Mouse (Mus musculus) MEL (cell line): ENCODE data around the gene Macrod2. TPM values are rescaled to one million over a fixed set of nuclear protein-coding genes. Genes with fewer than 3 reads are reported as not detected.

Source experiments
- DNase-seq: peaks from one replicate; pipeline ENCODE4 v3.0.0; 2011; ENCODE audit warnings: low read depth, low spot score
- H3K27ac ChIP-seq: 2 replicates; pipeline ENCODE4 v1.5.1; 2012; ENCODE audit warnings: low read depth, mild to moderate bottlenecking, control low read depth, low read length, moderate library complexity; ENCODE audit not compliant: control insufficient read depth
- H3K27me3 ChIP-seq, 2 experiments: fragments of 150-350 bp in 1 of 2; sonication (generic) in 1 of 2; 2 replicates each; pipeline ENCODE4 v1.6.1; 2012; ENCODE audit warnings: low read length in 2 of 2, mild to moderate bottlenecking in 2 of 2, improper control_type of control experiment in 1 of 2, moderate library complexity in 1 of 2; ENCODE audit not compliant: insufficient read depth in 2 of 2, control insufficient read depth in 1 of 2
- H3K36me3 ChIP-seq, 2 experiments: 2 replicates each; pipeline ENCODE4 v1.6.1; 2012 to 2014; ENCODE audit warnings: low read length in 2 of 2, improper control_type of control experiment in 1 of 2, inconsistent platforms in 1 of 2, mild to moderate bottlenecking in 1 of 2; ENCODE audit not compliant: insufficient read depth in 2 of 2, control insufficient read depth in 1 of 2
- H3K4me1 ChIP-seq, 2 experiments: fragments of 150-350 bp in 1 of 2; sonication (generic) in 1 of 2; 2 replicates each; pipeline ENCODE4 v1.6.1; 2012; ENCODE audit warnings: low read length in 2 of 2, improper control_type of control experiment in 1 of 2, mild to moderate bottlenecking in 1 of 2; ENCODE audit not compliant: insufficient read depth in 2 of 2, control insufficient read depth in 1 of 2
- H3K4me3 ChIP-seq, 2 experiments: fragments of 150-350 bp in 1 of 2; sonication (generic) in 1 of 2; 2 replicates each; pipeline ENCODE4 v1.5.1; 2012; ENCODE audit warnings: low read depth in 2 of 2, low read length in 2 of 2, mild to moderate bottlenecking in 2 of 2, moderate library complexity in 2 of 2, control low read depth in 1 of 2, improper control_type of control experiment in 1 of 2; ENCODE audit not compliant: control insufficient read depth in 1 of 2, insufficient read depth in 1 of 2
- H3K79me2 ChIP-seq: 2 replicates; pipeline ENCODE4 v1.6.1; 2012; ENCODE audit warnings: mild to moderate bottlenecking, low read length, moderate library complexity; ENCODE audit not compliant: control insufficient read depth, poor library complexity, insufficient read depth
- H3K9ac ChIP-seq: 2 replicates; pipeline ENCODE4 v1.6.1; 2012; ENCODE audit warnings: low read depth, mild to moderate bottlenecking, control low read depth, low read length, moderate library complexity; ENCODE audit not compliant: control insufficient read depth, poor library complexity, severe bottlenecking
- H3K9me3 ChIP-seq: fragments of 150-350 bp; sonication (generic); replicated peaks from 2 replicates; pipeline ENCODE4 v1.6.1; 2012; ENCODE audit warnings: mild to moderate bottlenecking, low read length, improper control_type of control experiment, moderate library complexity; ENCODE audit not compliant: insufficient read depth
- CHD2 ChIP-seq: IDR thresholded peaks from 2 replicates; pipeline ENCODE4 v1.6.1; 2011; ENCODE audit warnings: low read length, improper control_type of control experiment
- ELF1 ChIP-seq: IDR thresholded peaks from 2 replicates; pipeline ENCODE4 v1.6.1; 2014; ENCODE audit warnings: low read depth, mild to moderate bottlenecking, inconsistent platforms, low read length, improper control_type of control experiment, moderate library complexity
- EP300 ChIP-seq, 2 experiments: IDR thresholded peaks; 2 replicates each; pipeline ENCODE4 v1.6.1; 2011; ENCODE audit warnings: improper control_type of control experiment in 2 of 2, low read length in 2 of 2, low read depth in 1 of 2, mild to moderate bottlenecking in 1 of 2
- ETS1 ChIP-seq: IDR thresholded peaks from 2 replicates; pipeline ENCODE4 v1.6.1; 2012; ENCODE audit warnings: low read depth, mild to moderate bottlenecking, inconsistent platforms, low read length, improper control_type of control experiment, moderate library complexity
- GABPA ChIP-seq: IDR thresholded peaks from 2 replicates; pipeline ENCODE4 v1.6.1; 2012; ENCODE audit warnings: low read depth, mild to moderate bottlenecking, inconsistent platforms, low read length, improper control_type of control experiment, moderate library complexity
- MAZ ChIP-seq: IDR thresholded peaks from 2 replicates; pipeline ENCODE4 v1.6.1; 2012; ENCODE audit warnings: low read depth, mild to moderate bottlenecking, inconsistent platforms, low read length, improper control_type of control experiment
- MEF2A ChIP-seq: IDR thresholded peaks from 2 replicates; pipeline ENCODE4 v1.6.1; 2014; ENCODE audit warnings: low read depth, mild to moderate bottlenecking, inconsistent platforms, low read length, improper control_type of control experiment; ENCODE audit not compliant: poor library complexity, insufficient replicate concordance, severe bottlenecking; ENCODE audit errors: extremely low read depth
- MYB ChIP-seq: IDR thresholded peaks from 2 replicates; pipeline ENCODE4 v1.6.1; 2011; ENCODE audit warnings: mild to moderate bottlenecking, low read depth, low read length, improper control_type of control experiment
- NELFE ChIP-seq: IDR thresholded peaks from 2 replicates; pipeline ENCODE4 v1.6.1; 2011; ENCODE audit warnings: low read depth, low read length, improper control_type of control experiment
- NRF1 ChIP-seq: IDR thresholded peaks from 2 replicates; pipeline ENCODE4 v1.6.1; 2014; ENCODE audit warnings: low read depth, mild to moderate bottlenecking, inconsistent platforms, low read length, improper control_type of control experiment, moderate library complexity; ENCODE audit not compliant: poor library complexity, insufficient read depth, severe bottlenecking
- POLR2AphosphoS5 ChIP-seq: IDR thresholded peaks from 2 replicates; pipeline ENCODE4 v1.6.1; 2012; ENCODE audit warnings: low read depth, borderline replicate concordance, mild to moderate bottlenecking, inconsistent platforms, low read length, moderate library complexity, mixed read lengths
- SMC3 ChIP-seq: IDR thresholded peaks from 2 replicates; pipeline ENCODE4 v1.6.1; 2011; ENCODE audit warnings: low read depth, low read length, improper control_type of control experiment
- TCF12 ChIP-seq: IDR thresholded peaks from 2 replicates; pipeline ENCODE4 v1.6.1; 2014; ENCODE audit warnings: low read depth, mild to moderate bottlenecking, inconsistent platforms, low read length, improper control_type of control experiment, moderate library complexity
- UBTF ChIP-seq: IDR thresholded peaks from 2 replicates; pipeline ENCODE4 v1.6.1; 2012; ENCODE audit warnings: low read depth, mild to moderate bottlenecking, inconsistent platforms, low read length, improper control_type of control experiment, moderate library complexity, borderline replicate concordance; ENCODE audit not compliant: insufficient read depth
- USF2 ChIP-seq, 2 experiments: IDR thresholded peaks; 2 replicates each; pipeline ENCODE4 v1.6.1; 2011 to 2012; ENCODE audit warnings: improper control_type of control experiment in 2 of 2, low read length in 2 of 2, borderline replicate concordance in 1 of 2, inconsistent platforms in 1 of 2, low read depth in 1 of 2, mild to moderate bottlenecking in 1 of 2; ENCODE audit not compliant: insufficient read depth in 1 of 2
- ZC3H11A ChIP-seq: IDR thresholded peaks from 2 replicates; pipeline ENCODE4 v1.6.1; 2012; ENCODE audit warnings: low read depth, mild to moderate bottlenecking, inconsistent platforms, low read length, improper control_type of control experiment
- ZMIZ1 ChIP-seq: IDR thresholded peaks from 2 replicates; pipeline ENCODE4 v1.6.1; 2012; ENCODE audit warnings: low read depth, mild to moderate bottlenecking, inconsistent platforms, low read length, improper control_type of control experiment, moderate library complexity
- ZNF384 ChIP-seq: IDR thresholded peaks from 2 replicates; pipeline ENCODE4 v1.6.1; 2012; ENCODE audit warnings: low read depth, mild to moderate bottlenecking, inconsistent platforms, low read length, improper control_type of control experiment
- polyA plus RNA-seq, 2 experiments: library from polyadenylated mRNA; stranded (reverse) in 1 of 2; unstranded in 1 of 2; fragments of >175 nt in 1 of 2; fragments of >200 nt in 1 of 2; gene quantifications; 2 replicates each; pipeline versions ENCODE4 v1.2.1 to v1.2.4; 2012; ENCODE audit warnings: low replicate concordance in 2 of 2, low read depth in 1 of 2; ENCODE audit not compliant: insufficient read length in 2 of 2, insufficient read depth in 1 of 2, missing spikeins in 1 of 2
- total RNA-seq: library from RNA; depleted of rRNA; stranded (reverse); fragments of 300-350 nt; gene quantifications from 2 replicates; pipeline ENCODE4 v1.2.3, GENCODE M21; 2012

Macrod2 gene
- total and polyA plus RNA-seq, 3 experiments = not detected

DNA sequence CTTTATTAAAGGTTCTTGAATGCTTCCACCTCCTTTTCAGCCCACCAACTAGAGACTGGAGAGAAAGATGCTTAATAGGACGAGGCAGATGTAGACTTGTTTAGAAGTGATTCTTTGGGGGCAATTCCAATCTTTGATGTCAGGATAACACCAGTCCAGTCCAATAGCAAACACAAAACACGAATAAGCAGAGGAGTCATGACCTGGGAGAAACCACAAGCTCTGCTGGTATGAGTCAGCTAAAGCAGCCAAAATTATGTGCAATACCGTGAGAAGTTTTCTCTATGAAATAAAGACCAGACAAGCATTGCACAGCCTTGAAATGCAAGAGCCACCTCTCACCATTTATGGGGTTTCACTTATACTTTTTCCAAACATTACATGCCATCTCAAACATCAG lies 774.5 kb downstream of the Macrod2 start:
- no peaks in the 10 kb centered on the region for H3K4me1 ChIP-seq
- H3K27me3 ChIP-seq = no peaks in the 10 kb centered on the region
- no peak for DNase-seq
- no peak overlapping the region for H3K27ac ChIP-seq
- no peaks in the 10 kb centered on the region for H3K36me3 ChIP-seq
- no peak overlapping the region for H3K9ac ChIP-seq
- no peak for TF ChIP-seq NELFE
- TF ChIP-seq GABPA = no peak
- TF ChIP-seq MYB = no peak
- no peak for TF ChIP-seq ZC3H11A
- no peak for TF ChIP-seq MAZ
- no peak for TF ChIP-seq NRF1
- TF ChIP-seq MEF2A = no peak
- no peak for TF ChIP-seq ZNF384
- TF ChIP-seq ELF1 = no peak
- TF ChIP-seq UBTF = no peak
- TF ChIP-seq USF2 (IDR thresholded peaks at IDR 0.05; ENCODE audit: borderline replicate concordance in 1 of 2, insufficient read depth in 1 of 2, low read depth in 1 of 2, low read length in 2 of 2) = no peak
- TF ChIP-seq POLR2AphosphoS5 = no peak
- TF ChIP-seq CHD2 = no peak
- no peak for TF ChIP-seq ETS1
- no peaks in the 10 kb centered on the region for H3K9me3 ChIP-seq
- no peaks in the 10 kb centered on the region for H3K79me2 ChIP-seq
- no peak overlapping the region for H3K4me3 ChIP-seq

DNA sequence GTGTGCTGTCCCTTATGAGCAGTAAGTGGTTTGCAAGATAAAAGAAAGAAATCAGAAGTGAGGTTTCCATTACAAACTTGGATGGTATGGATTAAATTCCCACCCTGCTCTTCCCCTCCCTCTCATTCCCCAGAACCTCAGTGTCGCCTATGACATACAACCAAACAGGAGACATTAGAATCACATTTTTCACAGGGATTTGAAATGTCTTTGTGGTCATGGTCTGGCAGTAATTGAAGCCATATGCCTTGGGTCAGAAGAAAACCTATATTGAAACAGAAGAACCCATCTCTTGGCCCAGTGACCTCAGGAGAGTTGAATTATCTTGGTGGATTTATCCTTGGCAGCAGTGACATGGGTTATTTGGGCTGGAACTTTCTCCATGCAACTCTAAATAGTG lies 778.1 kb downstream of the Macrod2 start:
- Histone ChIP-seq H3K4me1 (no peaks in the 10 kb centered on the region), H3K4me3 (no peak overlapping the region), H3K79me2 (no peaks in the 10 kb centered on the region), H3K9ac (no peak overlapping the region), H3K27ac (no peak overlapping the region), H3K36me3 (no peaks in the 10 kb centered on the region), H3K27me3 (no peaks in the 10 kb centered on the region), H3K9me3 (no peaks in the 10 kb centered on the region)
- DNase-seq = no peak
- no peak for TF ChIP-seq EP300 (IDR thresholded peaks at IDR 0.05; ENCODE audit: low read depth in 1 of 2, low read length in 2 of 2)
- no peak for TF ChIP-seq ZMIZ1
- no peak for TF ChIP-seq POLR2AphosphoS5
- TF ChIP-seq SMC3 = no peak
- no peak for TF ChIP-seq TCF12
- no peak for TF ChIP-seq NELFE
